ENCODE assay signal across 22 mouse cellular contexts in the genomic region with DNA sequence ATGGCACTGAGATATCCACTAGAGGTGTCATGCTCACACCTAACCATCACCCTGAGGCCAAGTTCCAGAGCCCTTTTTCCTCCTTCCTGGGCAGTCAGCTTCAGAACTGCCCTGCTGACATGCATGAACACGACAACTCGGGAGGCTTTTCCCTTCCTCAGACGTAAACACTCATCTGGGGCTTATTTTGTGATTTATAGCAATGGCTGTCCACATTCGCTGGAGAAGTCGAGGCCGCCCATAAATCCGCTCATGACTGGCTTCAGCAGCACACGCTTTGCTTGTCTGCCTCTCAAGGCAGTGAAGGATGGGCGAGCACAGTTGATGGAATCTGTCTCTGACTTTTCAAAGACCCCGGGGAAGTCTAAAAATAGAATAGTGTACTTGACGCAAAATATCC. TPM values are rescaled to one million over a fixed set of nuclear protein-coding genes. Genes with fewer than 3 reads are reported as not detected.
"Had no signal": no experiment of that assay in that cellular context is flagged by ENCODE, and none has a peak within 500 bp of the region (broad histone marks: within the 10 kb centered on the region; RNA-seq: fewer than 3 reads in every experiment).

No protein-coding gene starts in this region.

- H3K9ac ChIP-seq: intestine, embryonic 15.5 days; limb, embryonic 13.5 days; liver, embryonic 12.5 days; liver, embryonic 15.5 days; lung, embryonic 15.5 days; midbrain, embryonic 15.5 days had no signal

- DNase-seq: kidney, adult 2 months; layer of hippocampus, adult 9-11 months; liver; lung, adult 18-20 months; lung, postnatal 10 days; lung, postnatal 36 days; right cerebral cortex, postnatal 25 days; thymus, adult 18-20 months; thymus, postnatal 36 days had no signal

- H3K27me3 ChIP-seq: intestine, embryonic 15.5 days; limb, embryonic 13.5 days; liver, embryonic 12.5 days; liver, embryonic 15.5 days; lung, embryonic 15.5 days; midbrain, embryonic 15.5 days had no signal

- H3K9me3 ChIP-seq: intestine, embryonic 15.5 days; limb, embryonic 13.5 days; liver, embryonic 12.5 days; liver, embryonic 15.5 days; lung, embryonic 15.5 days; megakaryocyte, embryonic 14.5 days; midbrain, embryonic 15.5 days had no signal

- H3K4me2 ChIP-seq: intestine, embryonic 15.5 days; limb, embryonic 13.5 days; liver, embryonic 12.5 days; liver, embryonic 15.5 days; lung, embryonic 15.5 days; midbrain, embryonic 11.5 days; midbrain, embryonic 15.5 days had no signal

- H3K4me3 ChIP-seq: intestine, embryonic 15.5 days; layer of hippocampus, adult 2 months; limb, embryonic 13.5 days; liver, embryonic 12.5 days; liver, embryonic 15.5 days; lung, embryonic 15.5 days; megakaryocyte, embryonic 14.5 days; midbrain, embryonic 15.5 days; myocyte had no signal

- H3K27ac ChIP-seq: intestine, embryonic 15.5 days; layer of hippocampus, adult 2 months; limb, embryonic 13.5 days; liver, embryonic 12.5 days; liver, embryonic 15.5 days; lung, embryonic 15.5 days; midbrain, embryonic 15.5 days had no signal

- H3K4me1 ChIP-seq: intestine, embryonic 15.5 days; liver, embryonic 12.5 days; liver, embryonic 15.5 days; lung, embryonic 15.5 days; megakaryocyte, embryonic 14.5 days had no signal

- ATAC-seq: hindbrain, embryonic 16.5 days; intestine, embryonic 15.5 days; liver, embryonic 12.5 days; midbrain, embryonic 15.5 days had no signal

- H3K36me3 ChIP-seq: intestine, embryonic 15.5 days; limb, embryonic 13.5 days; liver, embryonic 12.5 days; liver, embryonic 15.5 days; lung, embryonic 15.5 days; midbrain, embryonic 15.5 days had no signal

RNA-seq across cellular contexts. Expression of gene Elmod1, which starts 18.1 kb away (rescaled TPM):
- polyA plus RNA-seq: liver, embryonic 12.5 days; liver, embryonic 15.5 days; myocyte; small intestine, adult 2 months; spleen, adult 2 months had no signal
